Mouse (Mus musculus) fat pad, adult 2 months (tissue): ENCODE results near the gene Rbm8a.

Experiments used
- DNase-seq: peaks from one replicate; pipeline ENCODE4 v3.0.0-alpha.2; 2011; ENCODE audit warnings: low read depth, low spot score; ENCODE audit errors: extremely low read depth

The Rbm8a gene

GRCm38 (mm10) chr3:96669727-96670468 is 40.2 kb downstream of the Rbm8a start, which contains the start of gene Ankrd35:
TSS of gene Ankrd35 (plus strand) at chr3:96670131.
- DNase-seq = no peak

- DNase-seq = no peak
Measured at GRCm38 (mm10) chr3:96671519-96671918, 41.8 kb downstream of the Rbm8a start.

GRCm38 (mm10) chr3:96673514-96673913 is 43.8 kb downstream of the Rbm8a start:
- DNase-seq = no peak

GRCm38 (mm10) chr3:96674442-96674841 is 44.7 kb downstream of the Rbm8a start:
- peak; percentile 28 for DNase-seq

- no peak for DNase-seq
Measured at GRCm38 (mm10) chr3:96675171-96675570, 45.4 kb downstream of the Rbm8a start.

GRCm38 (mm10) chr3:96675690-96676089 is 46.0 kb downstream of the Rbm8a start:
- DNase-seq = no peak

GRCm38 (mm10) chr3:96678456-96678855 is 48.7 kb downstream of the Rbm8a start:
- DNase-seq = no peak

- no peak for DNase-seq
Measured at GRCm38 (mm10) chr3:96679159-96679674, 49.5 kb downstream of the Rbm8a start.

GRCm38 (mm10) chr3:96680269-96680956 is 50.7 kb downstream of the Rbm8a start:
- no peak for DNase-seq
